Mouse (Mus musculus) MEL (cell line): ENCODE results near the gene Usp13. TPM values are rescaled to one million over a fixed set of nuclear protein-coding genes. Genes with fewer than 3 reads are reported as not detected.

Experiments
- DNase-seq: peaks from one replicate; pipeline ENCODE4 v3.0.0; 2011; ENCODE audit warnings: low read depth, low spot score
- H3K27ac ChIP-seq: 2 replicates; pipeline ENCODE4 v1.5.1; 2012; ENCODE audit warnings: low read depth, mild to moderate bottlenecking, control low read depth, low read length, moderate library complexity; ENCODE audit not compliant: control insufficient read depth
- H3K27me3 ChIP-seq, 2 experiments: fragments of 150-350 bp in 1 of 2; sonication (generic) in 1 of 2; 2 replicates each; pipeline ENCODE4 v1.6.1; 2012; ENCODE audit warnings: low read length in 2 of 2, mild to moderate bottlenecking in 2 of 2, improper control_type of control experiment in 1 of 2, moderate library complexity in 1 of 2; ENCODE audit not compliant: insufficient read depth in 2 of 2, control insufficient read depth in 1 of 2
- H3K36me3 ChIP-seq, 2 experiments: 2 replicates each; pipeline ENCODE4 v1.6.1; 2012 to 2014; ENCODE audit warnings: low read length in 2 of 2, improper control_type of control experiment in 1 of 2, inconsistent platforms in 1 of 2, mild to moderate bottlenecking in 1 of 2; ENCODE audit not compliant: insufficient read depth in 2 of 2, control insufficient read depth in 1 of 2
- H3K4me1 ChIP-seq, 2 experiments: fragments of 150-350 bp in 1 of 2; sonication (generic) in 1 of 2; 2 replicates each; pipeline ENCODE4 v1.6.1; 2012; ENCODE audit warnings: low read length in 2 of 2, improper control_type of control experiment in 1 of 2, mild to moderate bottlenecking in 1 of 2; ENCODE audit not compliant: insufficient read depth in 2 of 2, control insufficient read depth in 1 of 2
- H3K4me3 ChIP-seq, 2 experiments: fragments of 150-350 bp in 1 of 2; sonication (generic) in 1 of 2; 2 replicates each; pipeline ENCODE4 v1.5.1; 2012; ENCODE audit warnings: low read depth in 2 of 2, low read length in 2 of 2, mild to moderate bottlenecking in 2 of 2, moderate library complexity in 2 of 2, control low read depth in 1 of 2, improper control_type of control experiment in 1 of 2; ENCODE audit not compliant: control insufficient read depth in 1 of 2, insufficient read depth in 1 of 2
- H3K79me2 ChIP-seq: 2 replicates; pipeline ENCODE4 v1.6.1; 2012; ENCODE audit warnings: mild to moderate bottlenecking, low read length, moderate library complexity; ENCODE audit not compliant: control insufficient read depth, poor library complexity, insufficient read depth
- H3K9ac ChIP-seq: 2 replicates; pipeline ENCODE4 v1.6.1; 2012; ENCODE audit warnings: low read depth, mild to moderate bottlenecking, control low read depth, low read length, moderate library complexity; ENCODE audit not compliant: control insufficient read depth, poor library complexity, severe bottlenecking
- H3K9me3 ChIP-seq: fragments of 150-350 bp; sonication (generic); replicated peaks from 2 replicates; pipeline ENCODE4 v1.6.1; 2012; ENCODE audit warnings: mild to moderate bottlenecking, low read length, improper control_type of control experiment, moderate library complexity; ENCODE audit not compliant: insufficient read depth
- BHLHE40 ChIP-seq: IDR thresholded peaks from 2 replicates; pipeline ENCODE4 v1.6.1; 2012; ENCODE audit warnings: low read depth, mild to moderate bottlenecking, inconsistent platforms, low read length, improper control_type of control experiment, borderline replicate concordance
- CHD1 ChIP-seq: IDR thresholded peaks from 2 replicates; pipeline ENCODE4 v1.6.1; 2012; ENCODE audit warnings: low read depth, mild to moderate bottlenecking, inconsistent platforms, low read length, improper control_type of control experiment
- CTCF ChIP-seq, 3 experiments: IDR thresholded peaks in 2 of 3; conservative IDR thresholded peaks in 1 of 3; 2 replicates each; pipeline ENCODE4 v1.5.1; 2011 to 2012; ENCODE audit warnings: low read length in 3 of 3, low read depth in 2 of 3, mild to moderate bottlenecking in 2 of 3, improper control_type of control experiment in 1 of 3, inconsistent platforms in 1 of 3, mixed read lengths in 1 of 3, moderate library complexity in 1 of 3; ENCODE audit not compliant: control insufficient read depth in 1 of 3, insufficient read depth in 1 of 3, poor library complexity in 1 of 3, severe bottlenecking in 1 of 3
- E2F4 ChIP-seq: IDR thresholded peaks from 2 replicates; pipeline ENCODE4 v1.6.1; 2011; ENCODE audit warnings: low read depth, low read length, improper control_type of control experiment, borderline replicate concordance
- EP300 ChIP-seq, 2 experiments: IDR thresholded peaks; 2 replicates each; pipeline ENCODE4 v1.6.1; 2011; ENCODE audit warnings: improper control_type of control experiment in 2 of 2, low read length in 2 of 2, low read depth in 1 of 2, mild to moderate bottlenecking in 1 of 2
- ETS1 ChIP-seq: IDR thresholded peaks from 2 replicates; pipeline ENCODE4 v1.6.1; 2012; ENCODE audit warnings: low read depth, mild to moderate bottlenecking, inconsistent platforms, low read length, improper control_type of control experiment, moderate library complexity
- GATA1 ChIP-seq: IDR thresholded peaks from 2 replicates; pipeline ENCODE4 v1.6.1; 2011; ENCODE audit warnings: low read depth, low read length, improper control_type of control experiment
- HCFC1 ChIP-seq: IDR thresholded peaks from 2 replicates; pipeline ENCODE4 v1.6.1; 2012; ENCODE audit warnings: low read depth, mild to moderate bottlenecking, inconsistent platforms, low read length, improper control_type of control experiment, moderate library complexity
- KAT2A ChIP-seq: conservative IDR thresholded peaks from 2 replicates; pipeline ENCODE4 v1.6.1; 2012; ENCODE audit warnings: low read depth, low read length, improper control_type of control experiment, inconsistent platforms
- MAX ChIP-seq: IDR thresholded peaks from 2 replicates; pipeline ENCODE4 v1.6.1; 2011; ENCODE audit warnings: low read length, improper control_type of control experiment
- MXI1 ChIP-seq: IDR thresholded peaks from 2 replicates; pipeline ENCODE4 v1.6.1; 2011; ENCODE audit warnings: mild to moderate bottlenecking, low read depth, low read length, improper control_type of control experiment
- MYB ChIP-seq: IDR thresholded peaks from 2 replicates; pipeline ENCODE4 v1.6.1; 2011; ENCODE audit warnings: mild to moderate bottlenecking, low read depth, low read length, improper control_type of control experiment
- MYC ChIP-seq: IDR thresholded peaks from 2 replicates; pipeline ENCODE4 v1.6.1; 2011; ENCODE audit warnings: low read depth, mild to moderate bottlenecking, low read length, improper control_type of control experiment, moderate library complexity
- NELFE ChIP-seq: IDR thresholded peaks from 2 replicates; pipeline ENCODE4 v1.6.1; 2011; ENCODE audit warnings: low read depth, low read length, improper control_type of control experiment
- POLR2A ChIP-seq, 2 experiments: IDR thresholded peaks; 2 replicates each; pipeline ENCODE4 v1.6.1; 2011 to 2012; ENCODE audit warnings: low read length in 2 of 2, mild to moderate bottlenecking in 2 of 2, control low read depth in 1 of 2, improper control_type of control experiment in 1 of 2, low read depth in 1 of 2, moderate library complexity in 1 of 2; ENCODE audit not compliant: control insufficient read depth in 1 of 2, insufficient read depth in 1 of 2, poor library complexity in 1 of 2
- POLR2AphosphoS2 ChIP-seq: IDR thresholded peaks from 2 replicates; pipeline ENCODE4 v1.6.1; 2011; ENCODE audit warnings: low read length, improper control_type of control experiment
- RCOR1 ChIP-seq: IDR thresholded peaks from 2 replicates; pipeline ENCODE4 v1.6.1; 2012; ENCODE audit warnings: low read depth, mild to moderate bottlenecking, inconsistent platforms, low read length, improper control_type of control experiment
- TBP ChIP-seq: IDR thresholded peaks from 2 replicates; pipeline ENCODE4 v1.8.0; 2011; ENCODE audit warnings: low read depth, low read length, improper control_type of control experiment
- TCF12 ChIP-seq: IDR thresholded peaks from 2 replicates; pipeline ENCODE4 v1.6.1; 2014; ENCODE audit warnings: low read depth, mild to moderate bottlenecking, inconsistent platforms, low read length, improper control_type of control experiment, moderate library complexity
- USF2 ChIP-seq, 2 experiments: IDR thresholded peaks; 2 replicates each; pipeline ENCODE4 v1.6.1; 2011 to 2012; ENCODE audit warnings: improper control_type of control experiment in 2 of 2, low read length in 2 of 2, borderline replicate concordance in 1 of 2, inconsistent platforms in 1 of 2, low read depth in 1 of 2, mild to moderate bottlenecking in 1 of 2; ENCODE audit not compliant: insufficient read depth in 1 of 2
- ZC3H11A ChIP-seq: IDR thresholded peaks from 2 replicates; pipeline ENCODE4 v1.6.1; 2012; ENCODE audit warnings: low read depth, mild to moderate bottlenecking, inconsistent platforms, low read length, improper control_type of control experiment
- ZKSCAN1 ChIP-seq: IDR thresholded peaks from 2 replicates; pipeline ENCODE4 v1.6.1; 2012; ENCODE audit warnings: low read depth, mild to moderate bottlenecking, inconsistent platforms, low read length, improper control_type of control experiment, moderate library complexity
- ZMIZ1 ChIP-seq: IDR thresholded peaks from 2 replicates; pipeline ENCODE4 v1.6.1; 2012; ENCODE audit warnings: low read depth, mild to moderate bottlenecking, inconsistent platforms, low read length, improper control_type of control experiment, moderate library complexity
- ZNF384 ChIP-seq: IDR thresholded peaks from 2 replicates; pipeline ENCODE4 v1.6.1; 2012; ENCODE audit warnings: low read depth, mild to moderate bottlenecking, inconsistent platforms, low read length, improper control_type of control experiment
- polyA plus RNA-seq, 2 experiments: library from polyadenylated mRNA; stranded (reverse) in 1 of 2; unstranded in 1 of 2; fragments of >175 nt in 1 of 2; fragments of >200 nt in 1 of 2; gene quantifications; 2 replicates each; pipeline versions ENCODE4 v1.2.1 to v1.2.4; 2012; ENCODE audit warnings: low replicate concordance in 2 of 2, low read depth in 1 of 2; ENCODE audit not compliant: insufficient read length in 2 of 2, insufficient read depth in 1 of 2, missing spikeins in 1 of 2
- total RNA-seq: library from RNA; depleted of rRNA; stranded (reverse); fragments of 300-350 nt; gene quantifications from 2 replicates; pipeline ENCODE4 v1.2.3, GENCODE M21; 2012

Gene Usp13
- total and polyA plus RNA-seq, 3 experiments = not detected

DNA sequence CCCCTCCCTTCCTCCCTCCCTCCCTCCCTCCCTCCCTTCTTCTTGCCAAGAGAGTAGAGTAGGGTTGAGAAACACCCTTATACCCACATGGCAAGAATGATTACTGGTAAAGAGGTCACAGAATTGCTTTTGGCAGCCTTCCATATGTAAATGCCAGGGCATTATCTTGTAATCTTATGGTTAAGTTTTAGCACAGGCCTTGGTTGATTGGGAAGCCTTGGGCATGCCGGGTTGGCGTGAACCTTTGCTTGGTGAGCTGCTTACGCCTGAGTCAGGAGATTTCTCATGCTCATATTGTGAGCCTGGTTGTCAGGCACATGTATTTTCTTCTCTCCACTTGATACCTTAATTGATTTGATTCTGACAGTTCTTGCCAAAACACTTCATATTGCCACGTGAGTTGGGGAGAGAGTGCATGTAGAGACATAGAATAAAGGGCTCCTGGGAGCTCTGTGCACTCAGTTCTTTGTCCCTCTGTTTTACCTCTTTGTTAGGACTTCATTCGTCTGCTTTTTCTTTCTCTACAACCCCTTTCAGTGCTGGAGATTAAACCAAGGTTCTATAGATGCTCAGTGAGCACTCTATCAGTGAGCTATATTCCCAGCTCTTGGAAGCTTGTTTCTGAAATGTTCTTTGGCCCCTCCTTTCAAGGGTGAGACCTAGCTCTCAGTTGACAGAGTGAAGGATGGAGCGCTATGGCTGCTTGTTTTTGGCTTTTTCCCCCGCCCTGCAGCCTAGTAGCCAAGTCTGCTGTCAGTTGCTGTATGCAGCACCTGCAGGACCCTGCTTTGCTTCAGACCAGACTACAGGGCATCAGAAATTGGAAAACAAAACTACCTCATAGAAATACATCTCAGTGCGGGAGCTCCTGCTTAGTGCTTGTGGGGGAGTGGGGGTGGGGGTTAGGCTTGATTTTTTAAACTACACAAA lies 88.8 kb downstream of the Usp13 start:
- Histone ChIP-seq H3K27me3 (no peaks in the 10 kb centered on the region), H3K27ac (no peak overlapping the region), H3K9me3 (no peaks in the 10 kb centered on the region), H3K9ac (no peak overlapping the region), H3K4me1 (no peaks in the 10 kb centered on the region), H3K79me2 (no peaks in the 10 kb centered on the region), H3K36me3 (no peaks in the 10 kb centered on the region), H3K4me3 (no peak overlapping the region)
- DNase-seq = no peak
- no peak for TF ChIP-seq RCOR1

DNA sequence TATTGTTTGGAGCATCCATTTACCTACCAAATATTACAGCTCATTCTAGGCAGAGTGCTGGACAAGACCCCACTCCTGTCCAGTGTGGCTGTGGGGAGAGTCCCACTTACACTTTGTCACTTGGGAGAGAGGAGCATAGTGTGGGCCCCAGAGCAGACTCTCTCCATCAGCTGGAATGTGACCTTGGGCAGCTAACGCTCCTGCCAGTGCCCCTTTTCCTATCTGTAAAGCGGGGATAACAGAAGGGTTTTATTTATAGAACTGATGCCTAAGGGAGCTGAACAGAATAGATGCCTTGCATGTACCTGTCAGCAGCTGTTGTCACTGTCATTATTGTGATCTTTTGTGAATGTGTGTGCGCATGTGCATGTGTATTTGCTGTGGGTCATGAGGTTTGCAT lies 91.1 kb downstream of the Usp13 start:
- DNase-seq = no peak

DNA sequence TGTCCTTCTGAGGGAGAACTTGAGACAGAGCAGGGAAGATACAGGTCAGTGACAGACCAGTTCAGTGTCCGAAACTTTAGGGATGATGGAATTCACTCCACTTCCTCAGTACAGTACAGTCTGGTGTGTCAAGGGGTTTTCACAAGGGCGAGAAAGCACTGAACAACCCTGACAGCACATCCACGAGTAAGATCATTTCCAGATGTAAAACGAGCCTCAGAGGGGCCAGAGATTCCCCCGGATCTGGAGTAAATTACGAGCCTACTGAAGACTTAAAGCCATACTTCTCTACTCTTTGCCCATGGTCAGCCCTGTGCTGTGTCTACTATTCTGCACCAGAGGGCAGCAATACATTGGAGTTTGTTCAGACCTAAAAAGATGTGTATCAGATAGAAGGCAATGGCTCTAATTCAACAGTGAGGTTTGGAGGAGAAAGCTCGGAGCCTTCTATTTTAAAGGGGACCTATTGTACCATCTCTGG lies 92.8 kb downstream of the Usp13 start:
- Histone ChIP-seq H3K9ac (no peak overlapping the region), H3K4me3 (no peak overlapping the region)

More for the DNA sequence above, 91.1 kb downstream of the Usp13 start:
- TF ChIP-seq NELFE (no peak), POLR2AphosphoS2 (no peak), ZMIZ1 (no peak), CHD1 (no peak), ETS1 (no peak), BHLHE40 (no peak), EP300 (IDR thresholded peaks at IDR 0.05; ENCODE audit: low read depth in 1 of 2, low read length in 2 of 2) (no peak), CTCF (IDR thresholded peaks at IDR 0.05 in 2 of 3, conservative IDR thresholded peaks at IDR 0.05 in 1 of 3; ENCODE audit: control insufficient read depth in 1 of 3, insufficient read depth in 1 of 3, low read depth in 2 of 3, low read length in 3 of 3, poor library complexity in 1 of 3, severe bottlenecking in 1 of 3) (no peak), E2F4 (no peak), HCFC1 (no peak), ZC3H11A (no peak), MYB (no peak), MAX (no peak), ZKSCAN1 (no peak), GATA1 (no peak), USF2 (IDR thresholded peaks at IDR 0.05; ENCODE audit: borderline replicate concordance in 1 of 2, insufficient read depth in 1 of 2, low read depth in 1 of 2, low read length in 2 of 2) (no peak), TBP (no peak), MXI1 (no peak), KAT2A (no peak), ZNF384 (no peak)
- no peaks in the 10 kb centered on the region for H3K4me1 ChIP-seq
- H3K27ac ChIP-seq = no peak overlapping the region
- H3K79me2 ChIP-seq = no peaks in the 10 kb centered on the region
- no peak overlapping the region for H3K9ac ChIP-seq
- no peaks in the 10 kb centered on the region for H3K27me3 ChIP-seq
- H3K36me3 ChIP-seq = no peaks in the 10 kb centered on the region
- no peaks in the 10 kb centered on the region for H3K9me3 ChIP-seq
- H3K4me3 ChIP-seq = no peak overlapping the region

More for the DNA sequence above, 92.8 kb downstream of the Usp13 start:
- TF ChIP-seq ZC3H11A (no peak), MYC (no peak), GATA1 (no peak), POLR2A (IDR thresholded peaks at IDR 0.05; ENCODE audit: control insufficient read depth in 1 of 2, insufficient read depth in 1 of 2, low read depth in 1 of 2, low read length in 2 of 2, poor library complexity in 1 of 2) (no peak), CTCF (IDR thresholded peaks at IDR 0.05 in 2 of 3, conservative IDR thresholded peaks at IDR 0.05 in 1 of 3; ENCODE audit: control insufficient read depth in 1 of 3, insufficient read depth in 1 of 3, low read depth in 2 of 3, low read length in 3 of 3, poor library complexity in 1 of 3, severe bottlenecking in 1 of 3) (no peak), ZKSCAN1 (no peak), TCF12 (no peak)
- Histone ChIP-seq H3K27ac (no peak overlapping the region), H3K9me3 (no peaks in the 10 kb centered on the region), H3K4me1 (no peaks in the 10 kb centered on the region), H3K36me3 (no peaks in the 10 kb centered on the region), H3K27me3 (no peaks in the 10 kb centered on the region), H3K79me2 (no peaks in the 10 kb centered on the region)
- DNase-seq = no peak
